In the genomic region with DNA sequence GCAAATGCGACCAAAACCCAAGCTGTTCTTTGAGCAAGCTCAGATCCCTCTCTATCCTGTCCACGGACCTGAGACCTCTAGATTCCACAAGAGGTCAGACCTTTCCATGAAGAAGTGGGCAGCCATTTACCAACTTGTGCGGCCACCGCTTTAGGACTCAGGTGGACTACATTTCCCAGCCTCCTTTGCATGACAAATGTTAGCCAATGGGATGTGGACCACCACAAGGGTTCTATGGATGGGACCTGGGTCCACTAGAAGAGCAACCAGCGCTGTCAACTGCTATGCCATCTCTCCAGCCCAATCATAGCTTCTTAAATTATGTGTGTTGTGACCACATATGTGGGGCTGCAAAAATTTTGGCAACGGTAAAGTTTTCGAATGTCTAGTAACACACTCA, we compare ENCODE assay signal across 9 mouse cellular contexts. TPM values are rescaled to one million over a fixed set of nuclear protein-coding genes. Genes with fewer than 3 reads are reported as not detected.
DNase-seq lines count a peak whose midpoint lies in the region; ATAC-seq and TF ChIP-seq lines count a peak whose summit lies in the region.
"Had no signal": no experiment of that assay in that cellular context is flagged by ENCODE, and none has a peak within 500 bp of the region (broad histone marks: within the 10 kb centered on the region; RNA-seq: fewer than 3 reads in every experiment).

No protein-coding gene starts in this region.

- peak; percentile 34 to 53 for DNase-seq in adrenal gland, adult (ENCODE audit: inconsistent age in 2 of 2, low spot score in 1 of 2)
- DNase-seq in adrenal gland, postnatal 4 days (ENCODE audit: low spot score in 2 of 2): no peak
- peak; percentile 4 for DNase-seq in lung, embryonic 14.5 days
- DNase-seq in lung, postnatal 0 days (ENCODE audit: low spot score): no peak
- peak; percentile 68 for DNase-seq in layer of hippocampus, adult 9-11 months
- DNase-seq in retina, embryonic 14.5 days (ENCODE audit: low spot score): peak; percentile 45
- DNase-seq in adipocyte (ENCODE audit: low spot score): no peak

- no peak for TF ChIP-seq EP300 in lung, postnatal 0 days (IDR thresholded peaks at IDR 0.05)

- no peak overlapping the region for H3K4me2 ChIP-seq in lung, embryonic 14.5 days
- no peak overlapping the region for H3K4me2 ChIP-seq in lung, postnatal 0 days (replicated peaks; ENCODE audit: low read depth, low read length)

- no peak for TF ChIP-seq CTCF in lung, embryonic 14.5 days (IDR thresholded peaks at IDR 0.05; ENCODE audit: low read depth)
- no peak for TF ChIP-seq CTCF in lung, postnatal 0 days (IDR thresholded peaks at IDR 0.05)

- no peaks in the 10 kb centered on the region for H3K9me3 ChIP-seq in lung, embryonic 14.5 days (ENCODE audit: low read depth, low read length)
- H3K9me3 ChIP-seq in lung, postnatal 0 days (ENCODE audit: low read length): no peaks in the 10 kb centered on the region

- no peak overlapping the region for H3K9ac ChIP-seq in lung, embryonic 14.5 days
- no peak overlapping the region for H3K9ac ChIP-seq in lung, postnatal 0 days (replicated peaks; ENCODE audit: low read depth)

- no peak for ATAC-seq in lung, embryonic 14.5 days (ENCODE audit: insufficient read depth)
- no peak for ATAC-seq in lung, postnatal 0 days
- ATAC-seq in megakaryocyte progenitor cell, adult 5-6 weeks (replicated peaks; ENCODE audit: poor library complexity): no peak

- H3K36me3 ChIP-seq in lung, embryonic 14.5 days (ENCODE audit: insufficient read depth): no peaks in the 10 kb centered on the region
- no peaks in the 10 kb centered on the region for H3K36me3 ChIP-seq in lung, postnatal 0 days (ENCODE audit: insufficient read depth, low read length)

- no peaks in the 10 kb centered on the region for H3K27me3 ChIP-seq in lung, embryonic 14.5 days (ENCODE audit: insufficient read depth, low read length)
- no peaks in the 10 kb centered on the region for H3K27me3 ChIP-seq in lung, postnatal 0 days (replicated peaks; ENCODE audit: insufficient read depth, low read length)

- no peaks in the 10 kb centered on the region for H3K4me1 ChIP-seq in lung, embryonic 14.5 days (ENCODE audit: insufficient read depth)
- peaks cover 4% of the 10 kb centered on the region for H3K4me1 ChIP-seq in lung, postnatal 0 days (ENCODE audit: insufficient read depth, low read depth, low read length)

- WGBS in lung, embryonic 14.5 days: 60% methylated on average over 7 of the region's 7 CpGs
- WGBS in lung, postnatal 0 days: 62% methylated on average over 7 of the region's 7 CpGs

- H3K27ac ChIP-seq in lung, embryonic 14.5 days (ENCODE audit: low read depth): no peak overlapping the region
- no peak overlapping the region for H3K27ac ChIP-seq in lung, postnatal 0 days (ENCODE audit: low read length)

- no peak overlapping the region for H3K4me3 ChIP-seq in lung, embryonic 14.5 days (ENCODE audit: low read depth, low read length)
- no peak overlapping the region for H3K4me3 ChIP-seq in lung, postnatal 0 days (ENCODE audit: low read depth, low read length)

RNA-seq across cellular contexts. Expression of gene Man2b2, which starts 0.8 kb away (rescaled TPM):
- total RNA-seq in adrenal gland, postnatal 4 days (2021): 10 to 100 TPM; 60.2 to 62.4 TPM
- polyA plus RNA-seq in lung, embryonic 14.5 days (2014; fragmentation: Nextera tagmentation; extraction: Ambion mirVana): 11.3 and 14.9 TPM in 2 replicates
- 14.8 and 15.7 TPM in 2 replicates for polyA plus RNA-seq in lung, postnatal 0 days (2015; fragmentation: Nextera tagmentation; extraction: Ambion mirVana)
- 35.2 and 37.6 TPM in 2 replicates for total RNA-seq in megakaryocyte progenitor cell, adult 5-6 weeks (2015)
- total RNA-seq in megakaryocyte progenitor cell, adult 5-6 weeks (2017): 17.9 and 19.4 TPM in 2 replicates

RNA-seq across cellular contexts. Expression of gene Mrfap1, which starts 34.7 kb away (rescaled TPM):
- 100 to 1,000 TPM; 495 to 515 TPM for total RNA-seq in adrenal gland, postnatal 4 days (2021)
- polyA plus RNA-seq in lung, embryonic 14.5 days (2014; fragmentation: Nextera tagmentation; extraction: Ambion mirVana): 568 and 573 TPM in 2 replicates
- polyA plus RNA-seq in lung, postnatal 0 days (2015; fragmentation: Nextera tagmentation; extraction: Ambion mirVana): 281 and 298 TPM in 2 replicates
- 230 and 234 TPM in 2 replicates for total RNA-seq in megakaryocyte progenitor cell, adult 5-6 weeks (2015)
- total RNA-seq in megakaryocyte progenitor cell, adult 5-6 weeks (2017): 325 and 344 TPM in 2 replicates

RNA-seq across cellular contexts. Expression of gene Ppp2r2c, which starts 37.0 kb away (rescaled TPM):
- total RNA-seq in adrenal gland, postnatal 4 days (2021): 10 to 100 TPM; 12.8 to 12.9 TPM
- 0.07 and 0.22 TPM in 2 replicates for polyA plus RNA-seq in lung, embryonic 14.5 days (2014; fragmentation: Nextera tagmentation; extraction: Ambion mirVana)
- 0.04 TPM in 1 of 2 replicates, not detected in the other for polyA plus RNA-seq in lung, postnatal 0 days (2015; fragmentation: Nextera tagmentation; extraction: Ambion mirVana)
- not detected in 2 replicates for total RNA-seq in megakaryocyte progenitor cell, adult 5-6 weeks (2015)
- total RNA-seq in megakaryocyte progenitor cell, adult 5-6 weeks (2017): not detected in 2 replicates
- total RNA-seq: neutrophil, adult 5-6 weeks had no signal

Comparison
In these comparisons a context has a peak if more than half of its experiments do, and no peak if none do; other contexts are left out.
1. DNase-seq: peak in adrenal gland, adult (2 of 2), lung, embryonic 14.5 days (single experiment), layer of hippocampus, adult 9-11 months (single experiment) and retina, embryonic 14.5 days (single experiment); none in adrenal gland, postnatal 4 days (0 of 2), lung, postnatal 0 days (single experiment) and adipocyte (single experiment).
2. RNA of gene Ppp2r2c, which starts 37.0 kb away (total RNA-seq): 12.8 to 12.9 TPM in adrenal gland, postnatal 4 days; not detected in megakaryocyte progenitor cell, adult 5-6 weeks; every median in the first group is over 10 times any median in the second.